Mouse (Mus musculus): ENCODE data around the gene Elk3. TPM values are rescaled to one million over a fixed set of nuclear protein-coding genes. Genes with fewer than 3 reads are reported as not detected.

The Elk3 gene
- polyA plus RNA-seq, 1 experiment from 2014 or later, result 12.2 TPM

- no peaks in the 10 kb centered on the region for H3K4me1 ChIP-seq (ENCODE audit: control insufficient read depth, insufficient read depth, low read length)
- 86% methylated on average over 16 of the region's 16 CpGs for whole genome bisulfite sequencing
- no peak overlapping the region for H3K27ac ChIP-seq (ENCODE audit: low read depth, low read length)
- no peaks in the 10 kb centered on the region for H3K27me3 ChIP-seq (ENCODE audit: control insufficient read depth, insufficient read depth, low read length)
- no peaks in the 10 kb centered on the region for H3K9me3 ChIP-seq (ENCODE audit: control insufficient read depth, low read length)
- no peak overlapping the region for H3K9ac ChIP-seq (ENCODE audit: low read length)
- DNase-seq (ENCODE audit: low spot score, missing footprints), result no peak
- ATAC-seq (ENCODE audit: low FRiP score), result no peak
- no peaks in the 10 kb centered on the region for H3K36me3 ChIP-seq (ENCODE audit: control insufficient read depth, insufficient read depth, low read length)
- H3K4me3 ChIP-seq (ENCODE audit: low read depth, low read length), result no peak overlapping the region
- H3K4me2 ChIP-seq, result no peak overlapping the region
Observed at GRCm38 (mm10) chr10:93335828-93336461, 25.0 kb upstream of the Elk3 start.

GRCm38 (mm10) chr10:93335001-93335400 is 24.1 kb upstream of the Elk3 start:
- Histone ChIP-seq H3K4me1 (ENCODE audit: control insufficient read depth, insufficient read depth, low read length) (no peaks in the 10 kb centered on the region), H3K9ac (ENCODE audit: low read length) (no peak overlapping the region), H3K4me3 (ENCODE audit: low read depth, low read length) (no peak overlapping the region), H3K4me2 (no peak overlapping the region), H3K36me3 (ENCODE audit: control insufficient read depth, insufficient read depth, low read length) (no peaks in the 10 kb centered on the region), H3K27ac (ENCODE audit: low read depth, low read length) (no peak overlapping the region), H3K27me3 (ENCODE audit: control insufficient read depth, insufficient read depth, low read length) (no peaks in the 10 kb centered on the region), H3K9me3 (ENCODE audit: control insufficient read depth, low read length) (no peaks in the 10 kb centered on the region)
- DNase-seq (ENCODE audit: low spot score, missing footprints) (no peak), ATAC-seq (ENCODE audit: low FRiP score) (no peak)
- 38% methylated on average over 2 of the region's 2 CpGs for WGBS

- Histone ChIP-seq H3K9ac (ENCODE audit: low read length) (no peak overlapping the region), H3K9me3 (ENCODE audit: control insufficient read depth, low read length) (no peaks in the 10 kb centered on the region), H3K4me1 (ENCODE audit: control insufficient read depth, insufficient read depth, low read length) (no peaks in the 10 kb centered on the region), H3K4me3 (ENCODE audit: low read depth, low read length) (no peak overlapping the region), H3K27me3 (ENCODE audit: control insufficient read depth, insufficient read depth, low read length) (no peaks in the 10 kb centered on the region), H3K27ac (ENCODE audit: low read depth, low read length) (no peak overlapping the region), H3K4me2 (no peak overlapping the region), H3K36me3 (ENCODE audit: control insufficient read depth, insufficient read depth, low read length) (no peaks in the 10 kb centered on the region)
- ATAC-seq (ENCODE audit: low FRiP score) (no peak), DNase-seq (ENCODE audit: low spot score, missing footprints) (no peak)
- 74% methylated on average over 5 of the region's 5 CpGs for WGBS
Observed at GRCm38 (mm10) chr10:93333239-93333638, 22.3 kb upstream of the Elk3 start.

- no peak overlapping the region for H3K4me2 ChIP-seq
- ATAC-seq (ENCODE audit: low FRiP score) (no peak), DNase-seq (ENCODE audit: low spot score, missing footprints) (no peak)
- 65% methylated on average over 3 of the region's 3 CpGs for WGBS
- H3K9me3 ChIP-seq (ENCODE audit: control insufficient read depth, low read length), result no peaks in the 10 kb centered on the region
- H3K27me3 ChIP-seq (ENCODE audit: control insufficient read depth, insufficient read depth, low read length), result no peaks in the 10 kb centered on the region
- H3K36me3 ChIP-seq (ENCODE audit: control insufficient read depth, insufficient read depth, low read length), result no peaks in the 10 kb centered on the region
- no peaks in the 10 kb centered on the region for H3K4me1 ChIP-seq (ENCODE audit: control insufficient read depth, insufficient read depth, low read length)
- no peak overlapping the region for H3K27ac ChIP-seq (ENCODE audit: low read depth, low read length)
- H3K9ac ChIP-seq (ENCODE audit: low read length), result no peak overlapping the region
- H3K4me3 ChIP-seq (ENCODE audit: low read depth, low read length), result no peak overlapping the region
Observed at GRCm38 (mm10) chr10:93332261-93332809, 21.4 kb upstream of the Elk3 start.

- no peak overlapping the region for H3K4me2 ChIP-seq
- H3K9ac ChIP-seq (ENCODE audit: low read length), result no peak overlapping the region
- H3K9me3 ChIP-seq (ENCODE audit: control insufficient read depth, low read length), result no peaks in the 10 kb centered on the region
- H3K4me3 ChIP-seq (ENCODE audit: low read depth, low read length), result no peak overlapping the region
- DNase-seq (ENCODE audit: low spot score, missing footprints) (no peak), ATAC-seq (ENCODE audit: low FRiP score) (no peak)
- no peaks in the 10 kb centered on the region for H3K36me3 ChIP-seq (ENCODE audit: control insufficient read depth, insufficient read depth, low read length)
- no peaks in the 10 kb centered on the region for H3K27me3 ChIP-seq (ENCODE audit: control insufficient read depth, insufficient read depth, low read length)
- 94% methylated on average over 4 of the region's 4 CpGs for WGBS
- H3K4me1 ChIP-seq (ENCODE audit: control insufficient read depth, insufficient read depth, low read length), result no peaks in the 10 kb centered on the region
- H3K27ac ChIP-seq (ENCODE audit: low read depth, low read length), result no peak overlapping the region
Observed at GRCm38 (mm10) chr10:93331543-93331942, 20.6 kb upstream of the Elk3 start.

GRCm38 (mm10) chr10:93328321-93328720 is 17.4 kb upstream of the Elk3 start:
- DNase-seq (ENCODE audit: low spot score, missing footprints), result no peak
- H3K36me3 ChIP-seq (ENCODE audit: control insufficient read depth, insufficient read depth, low read length), result no peaks in the 10 kb centered on the region
- no peak overlapping the region for H3K9ac ChIP-seq (ENCODE audit: low read length)
- H3K4me2 ChIP-seq, result no peak overlapping the region
- H3K4me3 ChIP-seq (ENCODE audit: low read depth, low read length), result no peak overlapping the region
- H3K27me3 ChIP-seq (ENCODE audit: control insufficient read depth, insufficient read depth, low read length), result no peaks in the 10 kb centered on the region
- whole genome bisulfite sequencing, result 91% methylated on average over 5 of the region's 5 CpGs
- ATAC-seq (ENCODE audit: low FRiP score), result no peak
- no peaks in the 10 kb centered on the region for H3K9me3 ChIP-seq (ENCODE audit: control insufficient read depth, low read length)
- H3K27ac ChIP-seq (ENCODE audit: low read depth, low read length), result no peak overlapping the region
- H3K4me1 ChIP-seq (ENCODE audit: control insufficient read depth, insufficient read depth, low read length), result no peaks in the 10 kb centered on the region

GRCm38 (mm10) chr10:93327187-93327586 is 16.3 kb upstream of the Elk3 start:
- Histone ChIP-seq H3K9ac (ENCODE audit: low read length) (no peak overlapping the region), H3K4me1 (ENCODE audit: control insufficient read depth, insufficient read depth, low read length) (no peaks in the 10 kb centered on the region), H3K27me3 (ENCODE audit: control insufficient read depth, insufficient read depth, low read length) (no peaks in the 10 kb centered on the region), H3K36me3 (ENCODE audit: control insufficient read depth, insufficient read depth, low read length) (no peaks in the 10 kb centered on the region), H3K4me3 (ENCODE audit: low read depth, low read length) (no peak overlapping the region), H3K9me3 (ENCODE audit: control insufficient read depth, low read length) (no peaks in the 10 kb centered on the region), H3K4me2 (no peak overlapping the region), H3K27ac (ENCODE audit: low read depth, low read length) (no peak overlapping the region)
- WGBS, result 94% methylated on average over 6 of the region's 6 CpGs
- ATAC-seq (ENCODE audit: low FRiP score) (no peak), DNase-seq (ENCODE audit: low spot score, missing footprints) (no peak)

GRCm38 (mm10) chr10:93326741-93327100 is 15.8 kb upstream of the Elk3 start:
- no peak overlapping the region for H3K4me2 ChIP-seq
- H3K9me3 ChIP-seq (ENCODE audit: control insufficient read depth, low read length), result no peaks in the 10 kb centered on the region
- no peaks in the 10 kb centered on the region for H3K27me3 ChIP-seq (ENCODE audit: control insufficient read depth, insufficient read depth, low read length)
- DNase-seq (ENCODE audit: low spot score, missing footprints) (no peak), ATAC-seq (ENCODE audit: low FRiP score) (no peak)
- H3K4me1 ChIP-seq (ENCODE audit: control insufficient read depth, insufficient read depth, low read length), result no peaks in the 10 kb centered on the region
- H3K9ac ChIP-seq (ENCODE audit: low read length), result no peak overlapping the region
- no peaks in the 10 kb centered on the region for H3K36me3 ChIP-seq (ENCODE audit: control insufficient read depth, insufficient read depth, low read length)
- WGBS, result 93% methylated on average over 8 of the region's 8 CpGs
- no peak overlapping the region for H3K4me3 ChIP-seq (ENCODE audit: low read depth, low read length)
- H3K27ac ChIP-seq (ENCODE audit: low read depth, low read length), result no peak overlapping the region

- ATAC-seq (ENCODE audit: low FRiP score), result no peak
- WGBS, result 77% methylated on average over 12 of the region's 12 CpGs
Observed at GRCm38 (mm10) chr10:93325804-93326740, 15.1 kb upstream of the Elk3 start.

More at GRCm38 (mm10) chr10:93325804-93326740, 15.1 kb upstream of the Elk3 start:
- DNase-seq (ENCODE audit: low spot score, missing footprints), result no peak
- Histone ChIP-seq H3K27ac (ENCODE audit: low read depth, low read length) (no peak overlapping the region), H3K4me3 (ENCODE audit: low read depth, low read length) (no peak overlapping the region), H3K36me3 (ENCODE audit: control insufficient read depth, insufficient read depth, low read length) (no peaks in the 10 kb centered on the region), H3K4me2 (no peak overlapping the region), H3K9ac (ENCODE audit: low read length) (no peak overlapping the region), H3K27me3 (ENCODE audit: control insufficient read depth, insufficient read depth, low read length) (no peaks in the 10 kb centered on the region), H3K9me3 (ENCODE audit: control insufficient read depth, low read length) (no peaks in the 10 kb centered on the region), H3K4me1 (ENCODE audit: control insufficient read depth, insufficient read depth, low read length) (no peaks in the 10 kb centered on the region)

Data from midbrain, embryonic 11.5 days (tissue).